Mouse (Mus musculus) lung, embryonic 15.5 days (tissue): ENCODE results near the gene Msl1. TPM values are rescaled to one million over a fixed set of nuclear protein-coding genes. Genes with fewer than 3 reads are reported as not detected.

Experiments used
- ATAC-seq: fragments of 200-750 bp; cut with Nextera tagmentation; 2 replicates; pipeline ENCODE4 v1.8.0; 2017; ENCODE audit warnings: moderate number of reproducible peaks, borderline replicate concordance; ENCODE audit not compliant: low FRiP score, low TSS enrichment; ENCODE audit errors: extremely low read depth
- H3K27ac ChIP-seq: fragments of 300-500 bp; sonication (generic); 2 replicates; pipeline ENCODE4 v1.5.1; 2015; ENCODE audit warnings: moderate library complexity, mild to moderate bottlenecking, inconsistent platforms
- H3K27me3 ChIP-seq: fragments of 300-500 bp; sonication (generic); 2 replicates; pipeline ENCODE4 v1.6.1; 2015; ENCODE audit warnings: inconsistent platforms
- H3K36me3 ChIP-seq: fragments of 300-500 bp; sonication (generic); 2 replicates; pipeline ENCODE4 v1.6.1; 2015; ENCODE audit warnings: inconsistent platforms
- H3K4me1 ChIP-seq: fragments of 300-500 bp; sonication (generic); 2 replicates; pipeline ENCODE4 v1.6.1; 2015; ENCODE audit warnings: inconsistent platforms
- H3K4me2 ChIP-seq: fragments of 300-500 bp; sonication (generic); 2 replicates; pipeline ENCODE4 v1.6.1; 2015; ENCODE audit warnings: inconsistent platforms, mild to moderate bottlenecking, moderate library complexity
- H3K4me3 ChIP-seq: fragments of 300-500 bp; sonication (generic); 2 replicates; pipeline ENCODE4 v1.5.1; 2015; ENCODE audit warnings: mild to moderate bottlenecking, inconsistent platforms
- H3K9ac ChIP-seq: fragments of 300-500 bp; sonication (generic); 2 replicates; pipeline ENCODE4 v1.6.1; 2015; ENCODE audit warnings: inconsistent platforms
- H3K9me3 ChIP-seq: fragments of 300-500 bp; sonication (generic); 2 replicates; pipeline ENCODE4 v1.6.1; 2016; ENCODE audit warnings: inconsistent platforms
- WGBS: fragments of 180-500 bp; shearing (Covaris S2); methylation state at CpG from one replicate; pipeline ENCODE4 v1.1.7; 2015; 5-methylcytosine and 5-hydroxymethylcytosine counted together
- polyA plus RNA-seq: library from polyadenylated mRNA; unstranded; fragments of >200 nt; fragmentation: Nextera tagmentation; extraction: Ambion mirVana; gene quantifications from 2 replicates; pipeline ENCODE4 v1.2.1, GENCODE M21; 2015

Msl1 gene
- polyA plus RNA-seq, 1 experiment from 2014 or later: 21.2 TPM

GRCm38 (mm10) chr11:98753264-98753663, 42.1 kb upstream of the Msl1 start:
- WGBS: 90% methylated on average over 5 of the region's 5 CpGs
- Histone ChIP-seq H3K27me3 (no peaks in the 10 kb centered on the region), H3K4me1 (peaks cover 68% of the 10 kb centered on the region), H3K27ac (0 out of 2 replicates have a peak overlapping the region, but pooled peaks have one; percentile 82), H3K9me3 (no peaks in the 10 kb centered on the region), H3K9ac (no peak overlapping the region), H3K4me2 (no peak overlapping the region), H3K36me3 (peaks cover 32% of the 10 kb centered on the region), H3K4me3 (no peak overlapping the region)
- ATAC-seq: no peak

GRCm38 (mm10) chr11:98754151-98754620, 41.1 kb upstream of the Msl1 start:
- no peak overlapping the region for H3K9ac ChIP-seq
- WGBS: 55% methylated on average over 9 of the region's 9 CpGs
- H3K36me3 ChIP-seq: peaks cover 40% of the 10 kb centered on the region
- peaks cover 59% of the 10 kb centered on the region for H3K4me1 ChIP-seq
- H3K27ac ChIP-seq: peak overlapping the region; percentile 82
- no peak overlapping the region for H3K4me2 ChIP-seq
- no peaks in the 10 kb centered on the region for H3K9me3 ChIP-seq
- no peak for ATAC-seq
- no peak overlapping the region for H3K4me3 ChIP-seq
- no peaks in the 10 kb centered on the region for H3K27me3 ChIP-seq

- ATAC-seq: peak; percentile 11
- Histone ChIP-seq H3K27ac (peak overlapping the region; percentile 82), H3K9ac (no peak overlapping the region), H3K36me3 (peaks cover 43% of the 10 kb centered on the region), H3K27me3 (no peaks in the 10 kb centered on the region), H3K9me3 (no peaks in the 10 kb centered on the region), H3K4me3 (no peak overlapping the region), H3K4me1 (peaks cover 54% of the 10 kb centered on the region), H3K4me2 (no peak overlapping the region)
- 22% methylated on average over 7 of the region's 7 CpGs for WGBS
These were observed 40.6 kb upstream of the Msl1 start for GRCm38 (mm10) chr11:98754621-98755181.

GRCm38 (mm10) chr11:98755726-98756380, 39.5 kb upstream of the Msl1 start:
- H3K27ac ChIP-seq: no peak overlapping the region
- no peak overlapping the region for H3K4me3 ChIP-seq
- peaks cover 42% of the 10 kb centered on the region for H3K4me1 ChIP-seq
- H3K27me3 ChIP-seq: no peaks in the 10 kb centered on the region
- no peaks in the 10 kb centered on the region for H3K9me3 ChIP-seq
- H3K9ac ChIP-seq: no peak overlapping the region
- ATAC-seq: no peak
- 90% methylated on average over 6 of the region's 6 CpGs for WGBS
- H3K4me2 ChIP-seq: no peak overlapping the region
- peaks cover 54% of the 10 kb centered on the region for H3K36me3 ChIP-seq

GRCm38 (mm10) chr11:98756711-98757110, 38.6 kb upstream of the Msl1 start:
- H3K4me2 ChIP-seq: no peak overlapping the region
- H3K9ac ChIP-seq: no peak overlapping the region
- ATAC-seq: no peak
- H3K27ac ChIP-seq: no peak overlapping the region
- no peaks in the 10 kb centered on the region for H3K9me3 ChIP-seq
- H3K36me3 ChIP-seq: peaks cover 61% of the 10 kb centered on the region
- H3K4me3 ChIP-seq: no peak overlapping the region
- H3K4me1 ChIP-seq: peaks cover 34% of the 10 kb centered on the region
- 82% methylated on average over 12 of the region's 12 CpGs for WGBS
- H3K27me3 ChIP-seq: no peaks in the 10 kb centered on the region

- no peaks in the 10 kb centered on the region for H3K27me3 ChIP-seq
- H3K9ac ChIP-seq: no peak overlapping the region
- 94% methylated on average over 4 of the region's 4 CpGs for WGBS
- peaks cover 50% of the 10 kb centered on the region for H3K4me1 ChIP-seq
- H3K27ac ChIP-seq: 0 out of 2 replicates have a peak overlapping the region, but pooled peaks have one; percentile 77
- H3K4me3 ChIP-seq: no peak overlapping the region
- no peak for ATAC-seq
- no peak overlapping the region for H3K4me2 ChIP-seq
- H3K36me3 ChIP-seq: peaks cover 63% of the 10 kb centered on the region
- H3K9me3 ChIP-seq: no peaks in the 10 kb centered on the region
These were observed 33.4 kb upstream of the Msl1 start for GRCm38 (mm10) chr11:98761939-98762338.

GRCm38 (mm10) chr11:98762756-98763501, 32.4 kb upstream of the Msl1 start:
- H3K4me3 ChIP-seq: no peak overlapping the region
- H3K9ac ChIP-seq: no peak overlapping the region
- no peaks in the 10 kb centered on the region for H3K9me3 ChIP-seq
- peaks cover 60% of the 10 kb centered on the region for H3K4me1 ChIP-seq
- peaks cover 53% of the 10 kb centered on the region for H3K36me3 ChIP-seq
- ATAC-seq: peak; percentile 55; the same call in 1 of the 2 replicates
- H3K27me3 ChIP-seq: no peaks in the 10 kb centered on the region
- no peak overlapping the region for H3K4me2 ChIP-seq
- peak overlapping the region; percentile 77 for H3K27ac ChIP-seq
- WGBS: 60% methylated on average over 17 of the region's 17 CpGs

GRCm38 (mm10) chr11:98763502-98763861, 31.8 kb upstream of the Msl1 start:
- no peaks in the 10 kb centered on the region for H3K9me3 ChIP-seq
- peaks cover 50% of the 10 kb centered on the region for H3K36me3 ChIP-seq
- peaks cover 65% of the 10 kb centered on the region for H3K4me1 ChIP-seq
- H3K27ac ChIP-seq: peak overlapping the region; percentile 77
- no peak overlapping the region for H3K4me3 ChIP-seq
- no peak overlapping the region for H3K4me2 ChIP-seq
- no peaks in the 10 kb centered on the region for H3K27me3 ChIP-seq
- 85% methylated on average over 8 of the region's 8 CpGs for WGBS
- ATAC-seq: no peak
- no peak overlapping the region for H3K9ac ChIP-seq

- WGBS: 68% methylated on average over 18 of the region's 18 CpGs
- H3K27ac ChIP-seq: peak overlapping the region; percentile 77; the same call in 1 of the 2 replicates
- H3K4me2 ChIP-seq: no peak overlapping the region
- H3K36me3 ChIP-seq: peaks cover 50% of the 10 kb centered on the region
- H3K9me3 ChIP-seq: no peaks in the 10 kb centered on the region
- no peak overlapping the region for H3K9ac ChIP-seq
- H3K4me1 ChIP-seq: peaks cover 71% of the 10 kb centered on the region
- no peak overlapping the region for H3K4me3 ChIP-seq
- ATAC-seq: no peak
- no peaks in the 10 kb centered on the region for H3K27me3 ChIP-seq
These were observed 31.2 kb upstream of the Msl1 start for GRCm38 (mm10) chr11:98764091-98764490.

- Histone ChIP-seq H3K9me3 (no peaks in the 10 kb centered on the region), H3K4me3 (no peak overlapping the region), H3K27me3 (no peaks in the 10 kb centered on the region), H3K4me1 (peaks cover 76% of the 10 kb centered on the region), H3K9ac (no peak overlapping the region), H3K36me3 (peaks cover 48% of the 10 kb centered on the region), H3K4me2 (no peak overlapping the region), H3K27ac (peak overlapping the region; percentile 77; the same call in 1 of the 2 replicates)
- no peak for ATAC-seq
These were observed 30.6 kb upstream of the Msl1 start for GRCm38 (mm10) chr11:98764746-98765145.

GRCm38 (mm10) chr11:98765421-98766309, 29.7 kb upstream of the Msl1 start:
- Histone ChIP-seq H3K4me3 (no peak overlapping the region), H3K4me1 (peaks cover 82% of the 10 kb centered on the region), H3K9me3 (no peaks in the 10 kb centered on the region), H3K27ac (peak overlapping the region; percentile 77), H3K4me2 (no peak overlapping the region), H3K9ac (0 out of 2 replicates have a peak overlapping the region, but pooled peaks have one; percentile 2), H3K27me3 (no peaks in the 10 kb centered on the region), H3K36me3 (peaks cover 39% of the 10 kb centered on the region)
- 15% methylated on average over 7 of the region's 9 CpGs for WGBS
- ATAC-seq: peak; percentile 23; the same call in 1 of the 2 replicates
